Mouse (Mus musculus): ENCODE results near the gene Lrrc20.

DNA sequence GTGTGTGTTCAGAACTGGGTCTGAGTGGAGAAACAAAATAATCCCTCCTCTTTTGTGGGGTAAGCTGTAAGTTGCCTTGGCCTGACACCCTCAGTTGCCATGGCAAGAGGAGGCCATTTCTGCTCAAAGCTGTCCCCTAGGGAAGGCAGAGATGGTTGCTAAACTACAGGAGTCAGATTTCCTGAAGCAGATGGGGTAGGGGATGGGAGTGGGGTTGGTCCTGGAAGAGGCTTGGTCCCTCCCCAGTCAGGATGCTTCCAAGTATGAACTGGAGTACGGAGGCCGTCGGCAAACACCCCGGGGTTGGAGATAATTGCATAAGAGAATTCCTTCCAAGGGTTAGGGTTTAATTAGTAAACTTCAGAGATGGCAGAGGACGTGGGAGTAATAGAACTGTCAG is 96.5 kb downstream of the Lrrc20 start:
- TF ChIP-seq TAL1 (conservative IDR thresholded peaks at IDR 0.05; ENCODE audit: low read depth, low read length) (no peak), CTCF (IDR thresholded peaks at IDR 0.05; ENCODE audit: low read depth, low read length) (no peak), GATA1 (IDR thresholded peaks at IDR 0.05; ENCODE audit: borderline replicate concordance, low read length) (no peak), POLR2AphosphoS5 (IDR thresholded peaks at IDR 0.05; ENCODE audit: insufficient replicate concordance, low read depth, low read length) (no peak), GATA2 (IDR thresholded peaks at IDR 0.05; ENCODE audit: borderline replicate concordance, low read depth, low read length) (no peak)
